Mouse (Mus musculus) megakaryocyte, embryonic 14.5 days (primary cell): ENCODE measurements around the gene Foxn3. TPM values are rescaled to one million over a fixed set of nuclear protein-coding genes. Genes with fewer than 3 reads are reported as not detected.

ENCODE experiments used
- H3K27me3 ChIP-seq: replicated peaks from 2 replicates; pipeline ENCODE3; 2012; ENCODE audit warnings: inconsistent platforms
- H3K36me3 ChIP-seq: replicated peaks from 2 replicates; pipeline ENCODE3; 2012; ENCODE audit warnings: low read length, inconsistent platforms, mixed read lengths
- H3K4me1 ChIP-seq: 2 replicates; pipeline ENCODE4 v1.6.1; 2012; ENCODE audit warnings: inconsistent platforms
- H3K4me3 ChIP-seq: replicated peaks from 2 replicates; pipeline ENCODE3; 2012; ENCODE audit warnings: moderate library complexity, mild to moderate bottlenecking, inconsistent platforms
- H3K9me3 ChIP-seq: 2 replicates; pipeline ENCODE4 v1.6.1; 2012; ENCODE audit warnings: inconsistent platforms
- FLI1 ChIP-seq: IDR thresholded peaks from 2 replicates; pipeline ENCODE4 v1.6.1; 2012; ENCODE audit warnings: low read length, inconsistent platforms, mixed read lengths
- GATA1 ChIP-seq: IDR thresholded peaks from 3 replicates; pipeline ENCODE4 v1.6.1; 2012; ENCODE audit warnings: mixed read lengths, low read length, inconsistent platforms, borderline replicate concordance
- polyA plus RNA-seq: library from polyadenylated mRNA; stranded (reverse); fragments of >175 nt; gene quantifications from 2 replicates; pipeline ENCODE4 v1.2.3, GENCODE M21; 2012; ENCODE audit warnings: low replicate concordance; ENCODE audit not compliant: insufficient read depth

The Foxn3 gene
- polyA plus RNA-seq, 1 experiment: 20.5 TPM

DNA sequence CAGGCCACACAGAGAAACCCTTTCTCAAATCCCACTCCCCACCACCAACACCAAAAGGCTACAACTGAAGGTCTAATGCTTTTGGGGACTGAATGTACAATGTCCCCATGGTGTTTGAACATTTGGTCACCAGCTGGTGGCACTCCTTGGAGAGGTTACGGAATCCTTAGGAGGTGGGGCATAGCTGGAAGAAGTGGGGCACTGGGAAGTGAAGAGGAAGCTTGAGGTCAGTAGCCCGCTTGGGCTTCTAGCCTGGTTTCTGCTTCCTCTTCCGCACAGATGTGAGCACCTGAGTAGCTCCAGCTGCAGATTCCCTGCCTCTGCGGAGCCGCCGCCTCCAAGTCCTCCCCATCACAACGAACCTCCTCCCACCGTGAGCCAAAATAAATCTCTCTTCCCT, 107.8 kb downstream of the Foxn3 start:
- Histone ChIP-seq H3K4me3 (no peak overlapping the region), H3K4me1 (peaks cover 9% of the 10 kb centered on the region), H3K9me3 (no peaks in the 10 kb centered on the region), H3K36me3 (peaks cover 3% of the 10 kb centered on the region), H3K27me3 (no peaks in the 10 kb centered on the region)
- no peak for TF ChIP-seq FLI1

DNA sequence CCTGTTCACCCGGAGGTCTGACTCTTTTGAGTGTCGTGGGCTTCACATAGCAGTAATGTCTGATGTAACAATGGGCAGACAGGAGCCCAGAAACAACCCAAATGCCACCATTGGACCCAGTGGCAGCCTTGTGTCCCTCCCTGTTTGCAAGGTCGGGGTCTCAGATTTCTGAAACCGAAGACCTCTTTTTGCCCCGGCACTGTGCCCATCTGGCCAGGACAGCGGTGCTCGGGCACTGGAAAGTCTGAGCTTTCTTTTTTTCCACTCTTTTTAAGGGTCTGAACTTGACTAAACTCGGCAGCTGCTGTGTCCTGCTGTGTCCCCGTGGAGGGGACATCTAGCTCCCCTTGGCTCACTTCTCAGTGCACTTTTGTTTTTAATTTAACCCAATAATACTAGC, 109.0 kb downstream of the Foxn3 start:
- peaks cover 7% of the 10 kb centered on the region for H3K36me3 ChIP-seq
- no peak for TF ChIP-seq FLI1
- TF ChIP-seq GATA1: no peak
- H3K4me3 ChIP-seq: no peak overlapping the region
- H3K4me1 ChIP-seq: peaks cover 9% of the 10 kb centered on the region
- no peaks in the 10 kb centered on the region for H3K9me3 ChIP-seq
- no peaks in the 10 kb centered on the region for H3K27me3 ChIP-seq

DNA sequence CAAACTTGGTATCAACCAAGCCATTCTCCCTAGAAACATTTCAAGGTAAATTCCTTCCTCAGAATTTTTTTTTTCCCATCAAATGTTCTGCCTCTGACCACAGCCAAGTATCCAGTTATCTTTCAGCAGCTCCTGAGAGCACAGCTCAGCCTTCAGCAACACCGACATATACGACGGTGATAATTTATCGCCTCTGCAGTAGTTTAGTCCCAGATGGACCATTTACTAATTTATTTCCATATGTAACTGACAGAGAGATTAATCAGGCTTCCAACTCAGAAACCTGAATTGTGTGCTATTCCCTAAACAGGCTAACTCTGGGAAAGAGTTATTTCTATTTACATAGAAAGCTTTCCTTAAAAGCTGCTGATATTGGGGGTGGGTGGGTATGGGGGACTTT, 109.6 kb downstream of the Foxn3 start:
- H3K27me3 ChIP-seq: no peaks in the 10 kb centered on the region
- peaks cover 13% of the 10 kb centered on the region for H3K36me3 ChIP-seq
- no peak for TF ChIP-seq FLI1
- no peak for TF ChIP-seq GATA1
- H3K4me3 ChIP-seq: no peak overlapping the region
- peaks cover 9% of the 10 kb centered on the region for H3K4me1 ChIP-seq
- no peaks in the 10 kb centered on the region for H3K9me3 ChIP-seq

DNA sequence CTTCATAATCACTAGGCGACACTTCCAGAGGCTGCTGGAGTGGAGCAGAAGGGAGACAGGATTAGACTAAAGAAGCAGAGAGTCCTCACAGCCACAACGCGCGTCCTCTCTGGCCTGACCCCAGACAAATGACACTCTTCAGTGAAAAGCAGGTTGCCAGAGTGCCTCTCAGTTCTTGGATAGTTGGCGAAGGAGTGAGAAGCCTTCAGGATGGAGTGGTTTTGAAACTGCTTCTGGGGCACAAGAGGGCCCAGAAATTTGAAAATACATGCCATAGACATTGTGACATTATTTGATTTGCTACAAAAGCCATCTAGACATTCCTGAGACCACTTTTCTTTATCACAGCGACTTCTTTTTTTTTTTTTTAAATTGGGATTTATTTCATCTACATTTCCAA, 113.3 kb downstream of the Foxn3 start:
- Histone ChIP-seq H3K27me3 (no peaks in the 10 kb centered on the region), H3K4me3 (no peak overlapping the region), H3K9me3 (no peaks in the 10 kb centered on the region), H3K4me1 (peaks cover 7% of the 10 kb centered on the region; the same call in 1 of the 2 replicates), H3K36me3 (peaks cover 23% of the 10 kb centered on the region)
- TF ChIP-seq FLI1 (no peak), GATA1 (no peak)

DNA sequence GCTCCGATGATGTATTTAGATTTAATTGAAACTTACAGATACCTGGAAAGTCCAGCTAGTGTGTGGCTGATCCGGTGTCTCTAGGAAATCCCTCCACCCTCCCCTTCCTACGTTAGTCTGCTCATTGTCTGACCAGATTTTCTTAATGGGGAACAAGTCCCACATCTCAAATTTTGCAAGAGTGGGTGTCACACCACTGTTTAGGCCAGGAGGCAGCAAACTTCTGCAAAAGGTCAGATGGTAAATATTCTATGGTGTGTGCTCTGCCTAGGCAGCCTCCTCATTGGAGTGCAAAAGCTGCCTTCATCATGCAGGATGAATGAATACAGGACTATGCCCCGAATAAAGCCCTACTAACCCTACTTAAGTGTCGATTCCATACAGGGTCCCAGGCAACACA, 115.6 kb downstream of the Foxn3 start:
- H3K9me3 ChIP-seq: no peaks in the 10 kb centered on the region
- H3K27me3 ChIP-seq: no peaks in the 10 kb centered on the region
- TF ChIP-seq FLI1 (no peak), GATA1 (no peak)
- peaks cover 15% of the 10 kb centered on the region for H3K4me1 ChIP-seq
- H3K36me3 ChIP-seq: peaks cover 23% of the 10 kb centered on the region
- no peak overlapping the region for H3K4me3 ChIP-seq

DNA sequence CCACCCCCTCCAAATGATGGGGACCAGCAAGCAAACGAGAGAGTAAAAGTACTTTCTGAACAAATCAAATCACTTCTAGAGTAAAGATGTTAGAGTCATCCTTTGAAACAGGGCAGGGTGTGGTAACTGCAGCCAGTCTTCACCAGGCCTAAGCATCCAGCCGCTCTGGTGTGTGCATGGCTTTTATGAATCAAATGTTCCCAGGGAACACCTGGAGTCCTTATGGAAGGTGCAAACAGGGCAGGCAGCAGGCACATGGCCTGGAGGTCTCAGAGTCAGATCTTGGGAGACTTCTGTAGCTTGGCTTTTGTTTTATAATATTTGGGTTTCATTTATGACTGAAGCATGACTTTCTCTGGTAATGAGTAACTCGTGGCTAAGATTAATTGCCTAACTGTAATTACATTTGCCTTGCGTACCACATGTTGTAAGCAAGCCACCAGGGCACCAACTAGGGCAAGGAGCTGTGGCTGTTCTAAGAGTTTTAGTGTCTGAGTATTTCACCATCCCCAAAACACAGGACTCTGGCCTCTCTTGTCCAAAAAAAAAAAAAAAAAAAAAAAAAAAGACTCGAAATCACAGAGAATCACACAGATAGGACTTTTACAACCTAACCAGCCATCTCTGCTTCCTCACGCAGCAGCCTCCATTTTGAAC, 118.2 kb downstream of the Foxn3 start:
- Histone ChIP-seq H3K27me3 (no peaks in the 10 kb centered on the region), H3K36me3 (peaks cover 23% of the 10 kb centered on the region), H3K4me3 (no peak overlapping the region), H3K4me1 (peaks cover 19% of the 10 kb centered on the region), H3K9me3 (no peaks in the 10 kb centered on the region)
- TF ChIP-seq FLI1: no peak
- no peak for TF ChIP-seq GATA1

DNA sequence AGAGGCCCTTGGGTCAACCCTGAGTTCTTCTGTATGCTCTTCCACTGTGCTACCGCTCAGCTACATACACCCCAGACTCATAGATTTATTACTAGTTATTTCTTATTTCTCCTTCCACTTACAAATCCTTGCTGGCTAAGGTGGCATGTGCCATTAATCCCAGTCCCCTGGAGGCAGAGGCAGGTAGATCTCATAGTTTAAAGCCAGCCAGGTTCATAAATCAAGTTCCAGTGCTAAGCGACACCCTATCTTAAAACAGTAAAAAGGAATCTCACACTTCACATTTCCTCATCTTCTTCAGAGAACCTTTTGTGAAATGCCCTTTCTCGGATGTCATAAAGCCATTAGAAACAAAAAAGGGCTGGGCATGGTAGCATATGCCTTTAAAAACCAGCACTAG, 120.6 kb downstream of the Foxn3 start:
- Histone ChIP-seq H3K4me1 (peaks cover 19% of the 10 kb centered on the region), H3K27me3 (no peaks in the 10 kb centered on the region)
- TF ChIP-seq GATA1 (no peak), FLI1 (no peak)

DNA sequence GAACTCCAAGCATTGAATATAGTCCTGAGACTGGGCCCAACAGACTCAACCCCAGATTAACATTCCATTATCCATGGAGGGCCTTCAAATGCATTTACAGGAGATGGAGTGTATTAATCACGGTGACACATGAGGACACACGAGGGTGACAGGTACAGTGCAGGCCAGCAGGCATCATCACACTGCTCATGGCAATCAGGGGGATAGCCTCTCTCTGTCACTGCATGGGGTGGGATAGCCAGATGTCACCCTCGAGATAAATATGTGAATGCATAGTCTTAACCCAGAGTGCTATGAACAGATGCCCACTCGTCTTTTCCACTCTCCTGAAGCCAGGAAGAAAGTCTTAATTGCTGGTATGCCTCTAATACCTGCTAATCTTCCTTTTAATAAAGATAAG, 122.4 kb downstream of the Foxn3 start:
- Histone ChIP-seq H3K4me3 (peak overlapping the region; percentile 59), H3K36me3 (no peaks in the 10 kb centered on the region), H3K9me3 (no peaks in the 10 kb centered on the region), H3K4me1 (peaks cover 15% of the 10 kb centered on the region), H3K27me3 (no peaks in the 10 kb centered on the region)
- TF ChIP-seq FLI1 (no peak), GATA1 (no peak)

More for the DNA sequence above, 120.6 kb downstream of the Foxn3 start:
- peaks cover 6% of the 10 kb centered on the region for H3K36me3 ChIP-seq
- no peak overlapping the region for H3K4me3 ChIP-seq
- no peaks in the 10 kb centered on the region for H3K9me3 ChIP-seq

DNA sequence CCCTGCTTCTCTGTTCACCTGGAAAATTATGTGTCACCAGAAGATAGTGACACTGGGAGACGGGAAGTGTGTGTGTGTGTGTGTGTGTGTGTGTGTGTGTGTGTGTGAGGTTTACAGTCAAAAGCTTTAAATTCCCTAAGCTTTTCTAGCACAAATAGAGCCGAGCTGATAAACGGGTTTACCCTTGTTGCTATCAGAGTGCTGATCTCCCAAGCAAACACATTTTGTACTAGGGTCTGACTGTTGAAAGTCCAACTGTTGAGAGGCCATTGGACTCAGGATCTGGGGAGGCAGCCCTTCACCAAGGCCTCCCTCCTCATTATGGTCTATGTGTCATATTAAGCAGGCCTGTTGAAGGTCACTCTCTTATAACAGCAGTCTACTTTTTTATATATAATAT, 123.4 kb downstream of the Foxn3 start:
- no peak overlapping the region for H3K4me3 ChIP-seq
- H3K9me3 ChIP-seq: no peaks in the 10 kb centered on the region
- no peaks in the 10 kb centered on the region for H3K27me3 ChIP-seq
- peaks cover 3% of the 10 kb centered on the region for H3K36me3 ChIP-seq
- no peak for TF ChIP-seq GATA1
- TF ChIP-seq FLI1: no peak
- peaks cover 15% of the 10 kb centered on the region for H3K4me1 ChIP-seq

DNA sequence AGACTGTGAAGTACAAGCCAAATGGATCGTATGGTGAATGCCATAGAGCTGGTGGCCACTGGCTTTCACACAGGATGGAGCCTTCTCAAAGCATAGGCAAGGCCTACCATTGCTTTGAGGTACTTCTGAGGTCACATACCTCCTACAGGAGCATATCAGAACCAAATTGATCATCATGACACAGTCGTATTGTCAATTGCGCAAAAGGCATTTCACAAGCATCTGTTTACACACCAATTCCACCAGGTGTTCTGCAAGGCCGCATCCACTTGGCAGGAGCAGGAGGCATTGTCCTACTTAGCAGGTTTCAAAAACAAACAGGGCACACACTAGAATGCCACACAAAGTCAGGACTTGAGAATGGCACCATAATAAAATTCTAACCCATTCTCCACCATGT, 128.2 kb downstream of the Foxn3 start:
- Histone ChIP-seq H3K9me3 (peaks cover 4% of the 10 kb centered on the region; the same call in 1 of the 2 replicates), H3K4me3 (no peak overlapping the region)
- TF ChIP-seq GATA1: no peak
- no peak for TF ChIP-seq FLI1

DNA sequence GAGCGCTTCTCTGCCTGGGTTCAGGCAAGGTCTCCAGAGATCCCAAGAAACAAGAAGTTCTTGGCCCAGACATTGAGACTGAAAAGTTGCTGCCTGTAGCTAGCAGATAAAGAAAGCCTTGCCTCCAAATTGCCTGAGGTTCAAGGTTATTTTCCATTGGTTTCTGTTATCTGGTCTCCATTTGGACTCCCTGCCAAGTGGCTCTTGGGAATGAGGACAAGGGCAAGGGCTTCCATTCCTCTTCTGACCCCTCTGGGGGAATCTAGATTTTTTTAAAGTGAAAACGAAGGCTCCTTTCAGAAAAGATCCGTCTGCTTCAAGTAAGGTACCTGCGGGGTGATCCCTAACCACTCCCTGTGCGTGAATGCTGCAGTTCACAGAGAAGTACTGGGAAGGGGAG, 130.0 kb downstream of the Foxn3 start:
- Histone ChIP-seq H3K4me3 (no peak overlapping the region), H3K4me1 (peaks cover 24% of the 10 kb centered on the region), H3K27me3 (no peaks in the 10 kb centered on the region), H3K36me3 (peaks cover 10% of the 10 kb centered on the region), H3K9me3 (peaks cover 6% of the 10 kb centered on the region; the same call in 1 of the 2 replicates)
- no peak for TF ChIP-seq GATA1
- no peak for TF ChIP-seq FLI1

More for the DNA sequence above, 128.2 kb downstream of the Foxn3 start:
- H3K4me1 ChIP-seq: peaks cover 24% of the 10 kb centered on the region
- H3K36me3 ChIP-seq: peaks cover 8% of the 10 kb centered on the region
- no peaks in the 10 kb centered on the region for H3K27me3 ChIP-seq
